Mouse (Mus musculus): ENCODE results near the gene Gm28036.

DNA sequence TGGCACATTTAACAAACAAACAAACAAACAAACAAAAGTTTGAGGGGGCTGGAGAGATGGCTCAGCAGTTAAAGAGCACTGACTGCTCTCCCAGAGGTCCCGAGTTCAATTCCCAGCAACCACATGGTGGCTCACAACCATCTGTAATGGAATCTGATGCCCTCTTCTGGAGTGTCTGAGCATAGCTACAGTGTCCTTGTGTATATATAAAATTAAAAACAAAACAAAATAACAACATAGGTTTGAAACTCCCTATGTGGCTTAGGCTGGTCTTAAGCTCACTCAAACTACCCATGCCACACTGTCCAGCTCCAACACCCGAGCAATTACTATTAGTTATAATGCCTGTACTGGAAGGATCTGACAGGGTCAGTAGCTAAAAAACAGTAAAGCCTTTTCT, 15.9 kb upstream of the Gm28036 start:
- TF ChIP-seq HCFC1 (IDR thresholded peaks at IDR 0.05; ENCODE audit: borderline replicate concordance, insufficient read depth, low read length) (no peak), MAFK (IDR thresholded peaks at IDR 0.05; ENCODE audit: insufficient read depth, low read depth, low read length) (no peak), ZC3H11A (IDR thresholded peaks at IDR 0.05; ENCODE audit: borderline replicate concordance, low read depth, low read length) (no peak)

Data from ES-E14 (cell line).